Mouse (Mus musculus) layer of hippocampus, adult 2 months (tissue): ENCODE results near the gene Pde7b. TPM values are rescaled to one million over a fixed set of nuclear protein-coding genes. Genes with fewer than 3 reads are reported as not detected.

Source experiments
- DNase-seq, 2 experiments: peaks; one replicate each; pipeline ENCODE4 v3.0.0; 2022; ENCODE audit warnings: low spot score in 2 of 2
- H3K27ac ChIP-seq: fragments of 200-600 bp; 2 replicates; pipeline ENCODE4 v1.8.1; 2022
- H3K4me3 ChIP-seq: fragments of 200-600 bp; 2 replicates; pipeline ENCODE4 v1.8.1; 2022; ENCODE audit warnings: mild to moderate bottlenecking
- CTCF ChIP-seq: fragments of 200-600 bp; conservative IDR thresholded peaks from 2 replicates; pipeline ENCODE4 v1.8.1; 2022; ENCODE audit warnings: antibody characterized with exemption, mild to moderate bottlenecking, moderate library complexity
- total RNA-seq, 2 experiments: library from RNA; stranded (reverse); gene quantifications; 2 replicates each; pipeline ENCODE4 v1.2.3; 2021

Pde7b gene
- total RNA-seq, 2 experiments from 2014 or later, result 27.6 to 27.8 TPM

GRCm38 (mm10) chr10:20737146-20737545, 12.3 kb upstream of the Pde7b start:
- no peak for TF ChIP-seq CTCF
- H3K4me3 ChIP-seq, result no peak overlapping the region

GRCm38 (mm10) chr10:20735775-20736449, 11.0 kb upstream of the Pde7b start:
- DNase-seq, result no peak
- Histone ChIP-seq H3K4me3 (no peak overlapping the region), H3K27ac (no peak overlapping the region)
- no peak for TF ChIP-seq CTCF

More at GRCm38 (mm10) chr10:20737146-20737545, 12.3 kb upstream of the Pde7b start:
- DNase-seq, result no peak
- H3K27ac ChIP-seq, result no peak overlapping the region

- TF ChIP-seq CTCF, result no peak
- DNase-seq, result no peak
- no peak overlapping the region for H3K4me3 ChIP-seq
- no peak overlapping the region for H3K27ac ChIP-seq
Measured at GRCm38 (mm10) chr10:20733576-20733975, 8.7 kb upstream of the Pde7b start.

DNA sequence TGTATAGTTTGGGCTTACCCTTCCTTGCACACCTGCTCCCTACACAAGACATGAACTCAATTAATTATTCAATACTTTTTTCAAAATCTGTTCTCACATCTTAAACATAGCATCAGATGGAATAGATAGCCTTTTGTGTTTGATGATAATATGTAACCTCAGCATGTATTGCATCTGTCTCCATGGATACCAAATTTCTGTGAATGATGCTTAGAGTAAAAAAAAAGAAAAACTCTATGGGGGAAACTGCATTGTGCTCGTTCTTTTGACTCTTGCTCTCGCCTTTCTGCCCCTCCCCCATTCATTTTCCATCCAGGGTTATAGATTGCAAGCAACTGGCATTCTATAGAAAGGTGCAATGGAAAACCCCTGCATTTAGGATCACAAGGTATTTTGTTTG, 7.3 kb upstream of the Pde7b start:
- H3K4me3 ChIP-seq, result no peak overlapping the region
- no peak overlapping the region for H3K27ac ChIP-seq
- no peak for TF ChIP-seq CTCF
- DNase-seq, result no peak

DNA sequence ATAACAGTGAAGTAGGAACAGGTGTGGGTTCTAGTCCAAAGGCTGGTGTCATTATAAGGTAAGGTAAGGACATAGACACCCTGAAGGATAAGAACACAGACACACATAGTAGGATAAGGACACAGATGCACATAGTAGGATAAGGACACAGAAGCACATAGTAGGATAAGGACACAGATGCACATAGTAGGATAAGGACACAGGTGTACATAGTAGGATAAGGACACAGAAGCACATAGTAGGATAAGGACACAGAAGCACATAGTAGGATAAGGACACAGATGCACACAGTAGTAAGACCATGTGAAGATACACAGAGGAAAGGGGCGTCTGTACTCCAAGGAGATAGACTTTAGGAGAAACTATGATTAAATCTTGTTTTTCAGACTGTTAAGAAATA, 5.2 kb upstream of the Pde7b start:
- no peak for DNase-seq
- Histone ChIP-seq H3K4me3 (no peak overlapping the region), H3K27ac (no peak overlapping the region)
- no peak for TF ChIP-seq CTCF

DNA sequence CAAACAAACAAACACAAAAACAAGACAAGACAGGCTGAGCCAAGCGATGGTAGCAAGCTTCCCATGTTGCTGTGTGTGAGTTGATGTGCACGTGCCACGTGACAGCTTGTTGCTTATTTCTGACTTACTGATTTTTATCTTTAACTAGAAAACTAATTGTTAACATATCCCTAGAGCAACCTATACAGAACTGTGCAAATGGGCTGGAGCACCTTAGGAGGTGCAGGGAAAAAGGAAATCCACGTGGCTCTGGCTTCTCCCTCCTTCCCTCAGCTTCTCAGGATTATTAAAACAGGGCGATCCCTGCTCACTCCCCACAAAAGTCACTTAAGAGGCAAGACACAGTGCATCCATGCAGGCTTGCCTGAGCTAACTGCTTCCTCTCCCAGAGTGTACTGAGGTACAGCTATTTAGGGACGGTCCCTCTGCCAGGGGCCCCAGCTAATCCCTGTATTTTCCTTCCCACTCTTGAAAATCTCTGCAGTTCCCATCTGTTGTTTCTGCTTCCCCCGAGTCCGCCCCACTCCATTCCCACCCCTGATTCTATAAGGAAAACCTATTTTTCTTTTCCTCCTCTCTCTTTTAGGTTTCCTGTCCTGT, 606 bp upstream of the Pde7b start:
- no peak for DNase-seq
- peak overlapping the region; percentile 89 for H3K27ac ChIP-seq
- H3K4me3 ChIP-seq, result peak overlapping the region; percentile 64
- no peak for TF ChIP-seq CTCF

GRCm38 (mm10) chr10:20724451-20724850, 427 bp downstream of the Pde7b start:
- H3K4me3 ChIP-seq, result peak overlapping the region; percentile 64
- no peak for DNase-seq
- TF ChIP-seq CTCF, result no peak
- H3K27ac ChIP-seq, result peak overlapping the region; percentile 89

- DNase-seq, result no peak
- peak overlapping the region; percentile 64 for H3K4me3 ChIP-seq
- TF ChIP-seq CTCF, result no peak
- peak overlapping the region; percentile 89 for H3K27ac ChIP-seq
Measured at GRCm38 (mm10) chr10:20723962-20724361, 916 bp downstream of the Pde7b start.

GRCm38 (mm10) chr10:20723521-20723915, 1.4 kb downstream of the Pde7b start:
- DNase-seq, result no peak
- H3K27ac ChIP-seq, result peak overlapping the region; percentile 89
- TF ChIP-seq CTCF, result no peak
- peak overlapping the region; percentile 64 for H3K4me3 ChIP-seq

- no peak for DNase-seq
- peak overlapping the region; percentile 89 for H3K27ac ChIP-seq
- TF ChIP-seq CTCF, result no peak
Measured at GRCm38 (mm10) chr10:20722651-20723520, 2.0 kb downstream of the Pde7b start.

DNA sequence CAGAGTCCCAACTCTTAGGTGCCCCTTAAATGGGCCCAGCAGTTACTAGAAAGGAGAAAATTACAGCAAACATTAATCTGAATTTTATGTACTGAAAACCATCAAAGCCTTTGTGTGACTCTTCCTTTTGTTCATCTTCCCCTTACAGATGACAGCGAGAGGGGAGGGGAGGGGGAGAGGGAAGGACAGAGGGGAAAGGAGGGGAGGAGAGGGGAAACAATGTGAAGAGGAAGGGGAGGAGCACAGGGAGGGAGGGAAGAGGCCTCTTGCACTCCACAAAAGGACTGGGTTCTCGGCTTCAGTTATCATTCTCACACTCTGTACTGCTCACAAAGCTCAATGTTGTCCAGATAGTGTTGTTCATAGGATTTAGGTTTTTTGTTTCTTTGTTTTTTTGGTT, 5.7 kb downstream of the Pde7b start:
- Histone ChIP-seq H3K27ac (no peak overlapping the region), H3K4me3 (no peak overlapping the region)
- DNase-seq, result no peak
- TF ChIP-seq CTCF, result no peak

More at GRCm38 (mm10) chr10:20722651-20723520, 2.0 kb downstream of the Pde7b start:
- H3K4me3 ChIP-seq, result peak overlapping the region; percentile 64

- DNase-seq, result no peak
- H3K4me3 ChIP-seq, result no peak overlapping the region
- no peak for TF ChIP-seq CTCF
Measured at GRCm38 (mm10) chr10:20700633-20701032, 24.2 kb downstream of the Pde7b start.

GRCm38 (mm10) chr10:20699874-20700273, 25.0 kb downstream of the Pde7b start:
- DNase-seq, result no peak
- no peak overlapping the region for H3K4me3 ChIP-seq
- no peak for TF ChIP-seq CTCF
- H3K27ac ChIP-seq, result no peak overlapping the region

More at GRCm38 (mm10) chr10:20700633-20701032, 24.2 kb downstream of the Pde7b start:
- no peak overlapping the region for H3K27ac ChIP-seq
